Mouse (Mus musculus): ENCODE measurements around the gene Lmtk3.

Lmtk3 gene

GRCm38 (mm10) chr7:45805941-45806340 is 22.4 kb downstream of the Lmtk3 start:
- intact Hi-C loops (cut with DNase I), result loop anchor here (10.0 kb wide), 1 partner anchor 129 kb away; no protein-coding TSS in a partner anchor

GRCm38 (mm10) chr7:45808471-45808870 is 24.9 kb downstream of the Lmtk3 start:
- intact Hi-C loops (cut with DNase I), result loop anchor here (10.0 kb wide), 1 partner anchor 126 kb away; no protein-coding TSS in a partner anchor

- intact Hi-C loops (cut with DNase I), result loop anchor here (10.0 kb wide), 1 partner anchor 125 kb away; no protein-coding TSS in a partner anchor
These were observed 25.9 kb downstream of the Lmtk3 start for GRCm38 (mm10) chr7:45809276-45810075.

GRCm38 (mm10) chr7:45812921-45813320 is 29.4 kb downstream of the Lmtk3 start:
- intact Hi-C loops (cut with DNase I), result loop anchor here (1.0 kb wide), 1 partner anchor 11 kb away; no protein-coding TSS in a partner anchor

- intact Hi-C loops (cut with DNase I), result loop anchor here (1.0 kb wide), 1 partner anchor 12 kb away; no protein-coding TSS in a partner anchor
These were observed 30.5 kb downstream of the Lmtk3 start, which contains the start of gene Cyth2 for GRCm38 (mm10) chr7:45813787-45814779. Cyth2 (minus strand) TSS chr7:45814581.

GRCm38 (mm10) chr7:45814841-45815240 is 31.3 kb downstream of the Lmtk3 start:
- intact Hi-C loops (cut with DNase I), result no loop called here

GRCm38 (mm10) chr7:45815323-45815983 is 31.9 kb downstream of the Lmtk3 start:
- intact Hi-C loops (cut with DNase I), result no loop called here

GRCm38 (mm10) chr7:45815984-45816351 is 32.4 kb downstream of the Lmtk3 start:
- intact Hi-C loops (cut with DNase I), result no loop called here

GRCm38 (mm10) chr7:45819843-45820242 is 36.3 kb downstream of the Lmtk3 start:
- intact Hi-C loops (cut with DNase I), result no loop called here

GRCm38 (mm10) chr7:45820913-45821312 is 37.4 kb downstream of the Lmtk3 start:
- intact Hi-C loops (cut with DNase I), result no loop called here

GRCm38 (mm10) chr7:45824598-45824997 is 41.1 kb downstream of the Lmtk3 start, which contains the start of gene Kcnj14:
Kcnj14 (minus strand) TSS chr7:45824782.
- intact Hi-C loops (cut with DNase I), result no loop called here

- intact Hi-C loops (cut with DNase I), result no loop called here
These were observed 43.1 kb downstream of the Lmtk3 start for GRCm38 (mm10) chr7:45826631-45827030.

GRCm38 (mm10) chr7:45830427-45831127 is 47.0 kb downstream of the Lmtk3 start, which contains the start of gene Grwd1:
Grwd1 (minus strand) TSS chr7:45830944.
- intact Hi-C loops (cut with DNase I), result loop anchor here (5.0 kb wide), 1 partner anchor 42 kb away; the partner anchor contains the start of gene Kdelr1

- intact Hi-C loops (cut with DNase I), result loop anchor here (5.0 kb wide), 1 partner anchor 41 kb away; the partner anchor contains the start of gene Kdelr1
These were observed 47.6 kb downstream of the Lmtk3 start for GRCm38 (mm10) chr7:45831128-45831525.

- intact Hi-C loops (cut with DNase I), result loop anchor here (5.0 kb wide), 1 partner anchor 40 kb away; the partner anchor contains the start of gene Kdelr1
These were observed 48.9 kb downstream of the Lmtk3 start for GRCm38 (mm10) chr7:45832428-45832827.

- intact Hi-C loops (cut with DNase I), result loop anchor here (5.0 kb wide), 1 partner anchor 39 kb away; the partner anchor contains the start of gene Kdelr1
These were observed 49.7 kb downstream of the Lmtk3 start for GRCm38 (mm10) chr7:45833148-45833790.

- intact Hi-C loops (cut with DNase I), result loop anchor here (5.0 kb wide), 1 partner anchor 38 kb away; the partner anchor contains the start of gene Kdelr1
These were observed 50.4 kb downstream of the Lmtk3 start for GRCm38 (mm10) chr7:45833924-45834323.

GRCm38 (mm10) chr7:45842950-45843744 is 59.6 kb downstream of the Lmtk3 start:
- intact Hi-C loops (cut with DNase I), result no loop called here
